ENCODE assay signal across 10 mouse cellular contexts in genomic region chr3:124385377-124385776, GRCm38 (mm10). TPM values are rescaled to one million over a fixed set of nuclear protein-coding genes. Genes with fewer than 3 reads are reported as not detected.
"Had no signal": no experiment of that assay in that cellular context is flagged by ENCODE, and none has a peak within 500 bp of the region (broad histone marks: within the 10 kb centered on the region; RNA-seq: fewer than 3 reads in every experiment).

No protein-coding gene starts in this region.

RNA-seq across cellular contexts. Expression of gene 1700006A11Rik, which starts 40.5 kb away (rescaled TPM):
- total RNA-seq: left cerebral cortex, adult 2 months; left cerebral cortex, adult 8-10 months; left cerebral cortex, postnatal 10 days; left cerebral cortex, postnatal 14 days; left cerebral cortex, postnatal 25 days; left cerebral cortex, postnatal 36 days; left cerebral cortex, postnatal 4 days; liver, adult 2 months; midbrain, postnatal 0 days; monocyte, adult 5-6 weeks had no signal
